Mouse (Mus musculus) heart, postnatal 4 days (tissue): ENCODE data around the gene Pdk1. TPM values are rescaled to one million over a fixed set of nuclear protein-coding genes. Genes with fewer than 3 reads are reported as not detected.

Experiments used
- DNase-seq: peaks from one replicate; pipeline ENCODE4 v3.0.0; 2021
- total RNA-seq, 2 experiments: library from RNA; stranded (reverse); gene quantifications; 2 replicates each; pipeline ENCODE4 v1.2.3; 2021

The Pdk1 gene
- total RNA-seq = 100 to 1,000 TPM; 129 to 138 TPM

DNA sequence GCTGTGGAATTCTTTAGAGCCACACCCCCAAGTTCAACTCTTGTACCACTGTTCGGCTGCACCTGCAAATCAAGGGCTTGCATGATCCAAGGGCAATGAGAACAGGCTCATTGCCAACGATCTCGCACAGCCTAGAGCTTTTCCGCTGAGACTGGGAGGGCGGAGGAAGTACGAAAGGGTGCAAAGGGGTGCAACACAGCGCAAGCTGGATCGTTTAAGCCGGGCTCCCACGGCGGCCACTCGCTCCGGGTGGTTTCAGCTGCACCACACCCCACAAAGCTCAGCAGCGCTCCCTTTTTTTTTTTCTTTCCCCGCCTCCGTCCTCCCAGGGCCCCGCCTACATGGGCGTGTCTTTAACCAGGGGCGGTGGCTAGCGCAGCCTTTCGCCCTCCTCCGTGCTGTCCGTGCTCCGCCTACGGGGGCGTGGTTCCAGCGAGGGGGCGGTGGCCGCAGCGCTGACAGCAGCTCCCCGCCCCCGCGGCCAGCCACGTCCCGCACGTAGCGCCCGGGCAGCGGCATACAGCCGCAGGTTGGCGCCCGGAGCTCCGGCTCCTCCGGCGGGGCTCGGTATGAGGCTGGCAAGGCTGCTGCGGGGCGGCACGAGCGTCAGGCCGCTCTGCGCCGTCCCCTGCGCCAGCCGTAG, at the start of gene Pdk1:
TSS of gene Pdk1 (plus strand) at position 424 of the 643 bp plus-strand sequence.
- peak; percentile 99 for DNase-seq

DNA sequence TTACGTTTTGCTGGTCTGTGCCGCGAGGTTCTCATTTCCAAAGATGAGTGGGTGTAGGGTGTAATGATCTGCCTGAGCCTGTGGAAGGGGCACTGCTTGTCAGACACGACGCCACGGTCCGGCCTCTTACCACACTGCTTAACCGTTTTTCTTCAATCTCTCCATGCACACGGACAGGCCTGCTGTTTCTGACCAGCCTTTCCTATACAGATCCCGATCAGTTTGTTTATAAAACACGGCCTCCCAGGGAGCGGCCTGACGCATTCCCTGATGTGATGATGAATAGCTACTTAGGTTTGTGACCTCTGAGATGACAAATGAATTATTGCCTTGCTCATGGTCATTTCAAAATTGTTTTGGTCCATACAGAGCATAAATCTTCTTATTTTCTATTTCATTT, 48.9 kb upstream of the Pdk1 start:
- no peak for DNase-seq

DNA sequence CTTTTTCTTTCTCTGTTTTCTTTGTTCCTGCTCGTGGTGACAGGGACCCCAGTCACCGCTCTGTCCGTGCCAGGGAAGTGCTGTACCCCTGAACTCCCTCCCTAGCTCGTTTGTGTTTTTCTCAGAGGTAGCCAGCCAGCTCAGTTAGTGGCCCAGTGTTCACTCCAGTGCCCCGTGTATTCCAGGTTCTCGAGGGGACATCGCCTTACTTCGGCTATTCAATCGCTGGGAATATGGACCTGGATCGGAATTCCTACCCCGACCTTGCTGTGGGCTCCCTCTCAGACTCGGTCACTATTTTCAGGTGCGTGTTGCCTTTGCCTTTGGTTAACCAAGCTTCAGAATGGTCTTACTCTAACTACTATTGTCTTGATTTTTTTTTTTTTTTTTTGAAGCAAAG, 45.3 kb upstream of the Pdk1 start:
- DNase-seq = no peak

DNA sequence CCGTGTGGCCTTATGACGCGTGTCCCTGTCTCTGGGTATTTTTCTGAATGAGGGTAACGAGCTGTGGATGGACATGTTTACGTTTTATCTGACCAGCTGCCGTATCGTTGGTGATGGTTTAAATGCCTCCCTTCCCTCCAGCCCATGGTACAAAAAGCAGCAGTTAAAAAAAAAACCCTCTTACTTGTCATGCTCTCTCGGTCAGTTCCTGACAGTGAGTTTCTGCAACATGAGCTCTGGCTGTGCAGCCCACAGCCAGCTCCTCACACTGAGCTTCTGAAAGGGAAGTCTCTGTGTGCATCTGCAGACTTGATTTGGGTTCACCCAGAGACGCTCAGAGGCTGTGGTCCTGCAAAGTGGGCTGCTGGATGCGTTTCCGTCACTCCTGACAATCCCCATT, 44.1 kb upstream of the Pdk1 start:
- DNase-seq = no peak

DNA sequence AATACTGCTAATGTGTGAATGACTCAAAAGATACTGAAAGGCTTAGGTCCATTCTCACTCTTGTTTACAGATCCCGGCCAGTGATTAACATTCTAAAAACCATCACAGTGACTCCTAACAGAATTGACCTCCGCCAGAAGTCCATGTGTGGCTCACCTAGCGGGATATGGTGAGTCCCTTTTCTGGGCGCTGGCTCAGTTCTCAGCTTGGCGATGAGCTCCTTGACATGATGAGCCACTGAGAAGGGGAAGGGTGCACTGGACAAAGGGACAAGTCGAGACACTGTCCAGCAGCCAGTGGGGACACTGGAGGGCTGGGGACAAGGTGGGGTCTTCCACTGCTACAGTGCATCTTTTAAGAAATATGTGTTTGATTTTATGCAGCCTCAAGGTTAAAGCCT, 39.4 kb upstream of the Pdk1 start:
- no peak for DNase-seq

DNA sequence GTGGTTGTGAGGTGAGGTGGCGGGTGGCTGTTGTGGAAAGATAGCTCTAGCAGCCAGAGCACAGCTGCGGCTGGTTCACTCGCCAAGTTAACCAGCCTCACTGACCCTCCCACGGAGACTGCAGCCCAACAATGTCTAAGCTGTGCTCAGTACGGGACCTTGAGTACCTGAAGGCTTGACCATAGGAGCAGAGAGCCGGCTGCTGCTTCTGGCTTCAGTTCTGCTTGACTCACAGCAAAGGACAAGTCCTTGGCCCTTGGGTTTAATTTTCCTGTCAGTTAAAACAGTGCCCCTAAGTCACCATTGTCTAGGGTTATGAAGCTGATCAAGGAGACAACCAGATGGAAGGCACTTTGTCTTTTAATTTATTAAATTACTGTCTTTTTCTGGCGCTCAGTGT, 38.7 kb upstream of the Pdk1 start:
- no peak for DNase-seq

DNA sequence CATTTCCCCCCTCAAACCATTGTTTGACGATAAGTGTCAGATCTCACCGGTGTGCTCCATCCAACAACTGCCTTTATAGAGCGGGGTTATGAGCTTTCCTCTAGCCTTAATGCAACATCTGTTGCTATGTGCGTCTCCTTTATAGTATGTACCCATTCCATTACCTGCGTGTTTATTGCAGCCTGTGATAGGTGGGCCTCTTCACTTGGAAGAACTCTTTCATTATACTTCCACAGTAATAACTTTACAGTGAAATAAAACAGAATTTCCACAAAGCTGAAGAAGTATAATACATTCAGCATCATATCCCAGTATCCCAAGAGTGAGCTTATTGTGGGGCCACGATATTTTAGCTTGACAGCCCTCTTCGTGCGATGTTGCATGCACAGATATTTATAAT, 37.5 kb upstream of the Pdk1 start:
- DNase-seq = no peak

DNA sequence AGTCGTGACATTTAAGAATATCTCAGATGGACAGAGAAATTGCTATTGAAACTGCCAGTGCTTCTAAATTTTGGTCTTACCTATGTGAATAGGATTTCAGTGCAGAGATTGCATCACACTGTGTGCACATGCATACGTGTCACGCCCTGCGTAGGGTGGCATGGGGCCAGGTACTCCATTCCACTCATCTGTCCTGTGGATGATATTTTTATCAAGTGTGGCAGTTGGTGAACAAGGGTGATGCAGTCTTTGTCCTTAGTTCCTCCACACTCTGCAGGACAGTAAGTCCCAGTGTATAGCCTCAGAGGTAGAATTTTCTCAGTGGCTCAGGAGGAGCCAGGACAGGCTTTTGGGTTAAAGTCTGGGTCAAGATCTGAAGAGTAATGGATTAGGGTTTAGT, 36.8 kb upstream of the Pdk1 start:
- no peak for DNase-seq

DNA sequence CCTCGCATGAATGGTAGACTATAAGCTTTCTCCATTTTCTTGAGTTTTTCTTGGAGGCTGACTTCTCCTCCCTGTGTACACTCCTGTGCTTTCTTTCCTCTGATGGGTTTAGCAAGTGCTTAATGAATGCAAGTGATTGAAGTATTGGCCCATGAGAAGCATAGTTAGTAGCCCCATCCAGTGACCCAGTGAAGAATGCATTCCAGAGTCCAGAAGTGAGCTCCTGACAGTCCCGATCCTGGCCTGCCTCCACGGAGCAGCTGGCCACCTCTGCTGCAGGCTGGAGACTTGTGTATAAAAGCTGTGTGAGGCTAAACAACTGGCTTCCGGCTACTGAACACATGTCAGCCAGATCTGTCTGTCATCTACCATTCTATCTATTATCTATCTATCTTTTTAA, 35.8 kb upstream of the Pdk1 start:
- DNase-seq = peak; percentile 20

DNA sequence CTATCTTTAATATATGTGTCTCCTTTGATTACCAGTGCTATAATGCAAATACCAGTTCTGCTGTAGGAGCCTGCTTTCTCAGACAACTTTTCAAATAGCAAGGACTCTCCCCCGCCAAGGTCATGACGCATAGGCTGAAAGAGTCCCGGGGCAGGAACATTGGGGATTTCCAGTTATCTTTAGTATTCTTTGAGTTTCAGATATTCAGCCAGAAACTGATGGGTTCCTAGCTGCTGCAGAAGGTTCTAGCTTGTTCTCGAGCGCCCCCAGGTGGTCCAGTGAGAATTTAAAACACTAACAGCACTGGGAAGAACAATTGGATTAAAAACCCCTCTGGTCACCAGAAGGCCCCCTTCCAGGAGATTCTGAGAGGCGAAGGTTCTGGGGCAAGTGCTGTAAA, 35.2 kb upstream of the Pdk1 start:
- peak; percentile 81 for DNase-seq

DNA sequence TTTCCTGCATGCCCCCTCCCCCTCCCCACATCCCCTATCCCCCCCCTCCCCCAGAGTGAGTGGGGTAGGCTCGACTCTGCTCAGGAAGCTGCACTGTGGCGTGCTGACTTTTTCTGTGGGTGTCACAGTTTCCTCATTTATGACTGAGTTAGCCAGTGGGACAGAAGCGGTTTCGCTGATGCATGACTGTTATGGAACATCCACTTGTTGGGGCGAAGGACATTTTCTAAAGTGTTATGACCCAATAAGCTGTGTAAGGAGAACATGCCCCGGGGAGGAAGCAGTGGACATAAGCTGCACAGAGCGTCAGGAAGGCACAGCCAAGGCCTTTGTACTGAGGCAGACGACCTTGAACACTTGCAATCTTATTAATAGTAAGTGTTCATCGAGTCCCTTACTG, 29.7 kb upstream of the Pdk1 start:
- no peak for DNase-seq

DNA sequence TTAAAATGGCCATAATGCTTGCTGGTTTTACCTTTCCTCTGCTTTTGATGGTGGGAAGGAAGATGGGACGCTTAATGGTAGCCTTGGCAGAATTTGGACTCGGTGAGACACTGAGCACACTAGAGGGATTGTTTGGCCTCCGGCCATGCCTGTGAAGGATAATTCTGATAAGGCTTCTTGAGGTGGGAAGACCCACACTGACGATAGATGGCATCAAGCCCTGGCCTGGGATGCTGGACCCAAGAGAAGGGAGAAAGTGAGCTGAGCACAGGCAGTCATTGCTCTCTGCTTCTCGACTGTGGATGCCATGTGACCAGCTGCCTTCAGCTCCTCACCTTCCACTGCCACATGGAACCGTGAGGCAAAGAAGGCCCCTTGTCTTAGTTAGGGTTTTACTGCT, 28.1 kb upstream of the Pdk1 start:
- no peak for DNase-seq

DNA sequence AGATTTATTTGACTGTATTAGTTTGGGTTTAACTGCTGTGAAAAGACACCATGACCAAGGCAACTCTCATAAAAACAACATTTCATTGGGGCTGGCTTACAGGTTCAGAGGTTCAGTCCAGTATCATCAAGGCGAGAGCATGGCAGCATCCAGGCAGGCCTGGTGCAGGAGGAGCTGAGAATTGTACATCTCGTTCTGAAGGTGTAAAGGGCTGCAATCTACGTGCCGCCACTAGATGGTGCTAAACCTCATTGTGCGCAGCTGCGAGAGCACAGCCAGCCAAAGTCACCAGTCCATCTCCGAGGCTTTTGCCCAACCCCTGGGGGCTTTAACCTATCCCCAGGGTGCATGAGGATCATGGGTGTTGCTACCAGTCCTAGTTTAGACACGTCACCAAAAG, 20.9 kb upstream of the Pdk1 start:
- peak; percentile 68 for DNase-seq

DNA sequence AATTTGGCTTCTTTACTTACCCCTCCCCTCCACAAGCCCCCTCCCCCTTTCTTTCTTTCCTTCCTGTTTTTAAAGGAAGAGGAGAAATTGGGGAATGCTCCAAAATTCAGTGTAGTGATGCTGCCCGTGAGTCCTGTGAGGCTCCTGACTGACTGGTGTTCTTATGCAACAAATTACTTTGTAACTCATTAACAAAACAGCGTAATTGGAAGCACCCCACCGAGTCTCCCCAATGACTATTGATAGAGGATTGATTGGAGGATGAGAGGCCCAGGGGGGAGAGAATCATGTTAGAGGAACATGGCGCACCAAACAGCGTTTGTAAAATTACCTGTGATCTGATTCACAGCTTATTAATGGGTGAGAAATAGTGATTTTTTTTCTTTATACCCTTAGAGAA, 17.9 kb upstream of the Pdk1 start:
- no peak for DNase-seq

DNA sequence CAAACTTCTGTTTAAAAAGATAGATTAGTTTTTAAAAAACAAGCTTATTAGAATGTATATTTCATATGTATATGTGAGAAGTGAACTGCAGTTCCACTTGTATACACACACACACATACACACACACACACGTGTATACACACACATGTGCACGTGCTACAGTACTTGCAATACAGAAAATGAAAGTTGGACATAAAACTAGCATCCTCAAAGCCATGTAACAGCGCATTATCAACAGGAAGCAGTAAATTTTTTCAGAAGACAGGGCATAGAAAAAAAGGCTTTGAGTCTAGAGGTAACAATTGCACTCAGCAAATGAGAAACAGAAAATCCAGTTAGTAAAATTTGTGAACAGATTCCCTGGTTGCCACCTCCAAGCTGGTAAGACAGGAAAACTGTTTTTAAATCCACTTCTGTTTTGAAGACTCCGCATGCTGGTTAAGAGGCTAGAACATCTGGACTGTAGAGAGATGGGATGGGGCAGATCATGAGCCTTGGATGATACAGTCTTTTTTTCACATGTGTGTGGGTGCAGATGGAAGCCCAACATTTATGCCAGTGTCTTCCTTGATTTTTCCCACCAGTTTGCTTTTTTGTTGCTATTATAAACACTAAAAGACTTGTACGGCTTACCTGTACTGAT, 9.4 kb upstream of the Pdk1 start:
- no peak for DNase-seq

DNA sequence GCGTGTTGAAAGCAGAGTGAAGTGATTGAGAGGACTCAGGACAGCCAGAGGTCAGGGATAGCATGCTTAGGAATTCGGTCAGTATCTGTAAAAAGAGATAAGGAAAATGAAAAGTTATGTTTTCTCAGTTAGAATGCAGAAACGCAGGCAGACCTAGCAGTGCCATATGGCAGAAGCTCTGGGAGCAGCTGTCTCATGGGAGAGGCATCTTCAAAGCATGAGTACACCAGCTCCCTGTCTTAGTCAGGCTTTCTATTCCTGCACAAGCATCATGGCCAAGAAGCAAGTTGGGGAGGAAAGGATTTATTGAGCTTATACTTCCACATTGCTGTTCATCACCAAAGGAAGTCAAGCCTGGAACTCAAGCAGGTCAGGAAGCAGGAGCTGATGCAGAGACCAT, 8.0 kb upstream of the Pdk1 start:
- DNase-seq = no peak

DNA sequence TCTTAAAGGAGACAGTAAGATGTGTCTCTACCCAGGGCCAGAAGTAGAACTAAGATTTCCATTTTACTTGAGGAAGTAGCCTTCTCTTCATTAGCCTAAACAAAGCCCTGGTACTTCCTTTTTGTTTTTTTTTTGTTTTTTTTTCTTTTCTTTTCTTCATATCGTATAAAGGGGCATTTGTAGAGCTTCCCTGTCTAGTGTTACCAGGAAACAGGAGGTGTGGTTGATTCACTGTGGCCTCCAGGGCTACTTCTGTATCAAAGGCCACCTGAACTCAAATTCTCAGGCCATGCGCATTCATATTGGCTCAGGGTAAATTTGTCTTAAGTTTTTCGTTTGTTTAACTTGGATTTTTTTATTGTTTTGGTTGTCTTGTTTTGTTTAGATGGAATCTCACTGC, 7.1 kb upstream of the Pdk1 start:
- DNase-seq = no peak

DNA sequence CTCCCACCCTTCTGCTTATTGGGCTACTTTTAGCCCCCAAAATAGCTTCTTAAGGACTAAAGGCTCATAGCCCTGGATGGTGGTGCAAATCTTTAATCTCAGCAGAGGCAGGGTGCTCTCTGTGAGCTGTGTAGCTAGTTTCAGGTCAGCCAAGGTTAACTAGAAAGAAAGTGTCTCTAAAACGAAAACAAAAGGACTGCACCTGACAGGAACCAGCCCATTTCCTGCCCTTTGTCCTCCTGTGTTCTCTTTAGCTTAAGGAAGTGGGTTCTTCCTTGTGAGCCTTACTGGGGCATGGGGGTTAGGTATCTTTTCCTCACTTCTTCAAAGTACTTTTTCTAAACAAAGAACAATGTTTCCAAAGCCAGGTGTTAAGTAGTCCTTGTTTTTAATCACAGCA, 6.5 kb upstream of the Pdk1 start:
- no peak for DNase-seq

DNA sequence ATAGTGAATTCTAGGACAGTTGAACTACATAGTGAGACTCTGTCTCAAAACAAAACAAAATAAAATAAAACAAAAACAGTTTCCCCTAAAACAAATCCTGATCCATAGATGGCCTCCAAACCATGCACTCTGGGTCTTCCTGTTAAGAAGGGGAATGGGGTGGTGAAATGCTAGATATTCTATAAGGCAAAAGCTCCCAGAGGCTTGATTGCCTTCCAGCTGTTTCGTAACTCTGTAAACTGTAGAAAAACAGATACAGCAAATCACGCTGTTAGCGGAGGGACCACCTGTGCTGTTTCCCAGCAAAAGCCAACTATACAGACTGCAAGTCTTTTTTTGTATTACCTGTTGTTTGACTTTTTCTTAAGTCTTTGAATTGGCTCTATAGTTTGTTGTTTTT, 6.0 kb upstream of the Pdk1 start:
- no peak for DNase-seq

DNA sequence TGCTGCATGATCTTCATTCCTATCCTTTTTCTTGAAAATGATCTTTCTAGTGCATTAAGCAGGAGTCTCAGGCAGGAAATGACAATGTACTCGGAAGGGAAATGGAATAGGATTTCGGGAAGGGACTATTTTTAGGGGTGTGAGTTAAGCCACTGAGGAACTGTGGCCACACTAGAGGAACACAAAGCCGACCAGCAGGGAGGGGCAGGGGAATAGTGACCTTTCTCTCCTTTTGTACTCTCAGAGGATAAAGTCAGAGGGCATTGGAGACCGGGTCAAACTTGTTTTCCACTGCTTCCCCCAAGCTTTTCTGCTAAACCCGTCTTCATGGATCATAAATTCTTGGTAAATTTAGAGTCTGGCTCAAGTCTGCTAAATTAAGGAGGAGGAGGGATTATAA, 5.5 kb upstream of the Pdk1 start:
- peak; percentile 17 for DNase-seq

DNA sequence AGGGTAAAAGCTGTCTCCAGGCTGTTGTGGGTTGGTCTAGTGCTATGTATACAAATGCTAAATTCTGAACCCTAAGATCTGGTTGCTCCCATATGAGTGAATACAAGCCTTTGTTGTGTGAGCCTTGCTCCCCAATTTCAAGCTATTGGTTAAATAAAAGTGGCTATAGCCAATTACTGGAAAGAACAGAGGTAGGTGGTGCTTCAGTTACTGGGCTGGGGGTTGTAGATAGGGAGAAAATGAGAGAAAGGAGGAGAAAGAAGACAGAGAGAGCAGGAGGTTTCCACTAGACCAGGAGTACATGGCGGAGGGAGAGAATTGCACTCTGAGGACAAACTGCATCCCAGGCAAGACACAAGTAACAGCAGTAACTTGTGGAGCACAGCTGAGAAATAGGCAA, 4.8 kb upstream of the Pdk1 start:
- DNase-seq = no peak

DNA sequence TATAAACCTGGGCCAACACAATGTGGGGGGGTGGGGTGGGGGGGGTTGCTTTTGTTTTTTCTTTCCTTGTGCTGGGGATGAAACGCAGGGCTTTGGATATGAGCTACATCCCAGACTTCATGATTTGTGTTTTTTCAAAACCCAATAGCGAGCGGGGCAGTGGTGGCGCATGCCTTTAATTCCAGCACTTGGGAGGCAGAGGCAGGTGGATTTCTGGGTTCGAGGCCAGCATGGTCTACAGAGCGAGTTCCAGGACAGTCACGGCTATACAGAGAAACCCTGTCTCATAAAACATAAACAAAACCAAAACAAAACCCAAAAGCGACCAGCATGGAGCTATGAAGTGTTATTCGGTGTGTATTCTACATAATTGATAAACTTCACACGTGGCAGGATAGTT, 883 bp upstream of the Pdk1 start:
- no peak for DNase-seq

DNA sequence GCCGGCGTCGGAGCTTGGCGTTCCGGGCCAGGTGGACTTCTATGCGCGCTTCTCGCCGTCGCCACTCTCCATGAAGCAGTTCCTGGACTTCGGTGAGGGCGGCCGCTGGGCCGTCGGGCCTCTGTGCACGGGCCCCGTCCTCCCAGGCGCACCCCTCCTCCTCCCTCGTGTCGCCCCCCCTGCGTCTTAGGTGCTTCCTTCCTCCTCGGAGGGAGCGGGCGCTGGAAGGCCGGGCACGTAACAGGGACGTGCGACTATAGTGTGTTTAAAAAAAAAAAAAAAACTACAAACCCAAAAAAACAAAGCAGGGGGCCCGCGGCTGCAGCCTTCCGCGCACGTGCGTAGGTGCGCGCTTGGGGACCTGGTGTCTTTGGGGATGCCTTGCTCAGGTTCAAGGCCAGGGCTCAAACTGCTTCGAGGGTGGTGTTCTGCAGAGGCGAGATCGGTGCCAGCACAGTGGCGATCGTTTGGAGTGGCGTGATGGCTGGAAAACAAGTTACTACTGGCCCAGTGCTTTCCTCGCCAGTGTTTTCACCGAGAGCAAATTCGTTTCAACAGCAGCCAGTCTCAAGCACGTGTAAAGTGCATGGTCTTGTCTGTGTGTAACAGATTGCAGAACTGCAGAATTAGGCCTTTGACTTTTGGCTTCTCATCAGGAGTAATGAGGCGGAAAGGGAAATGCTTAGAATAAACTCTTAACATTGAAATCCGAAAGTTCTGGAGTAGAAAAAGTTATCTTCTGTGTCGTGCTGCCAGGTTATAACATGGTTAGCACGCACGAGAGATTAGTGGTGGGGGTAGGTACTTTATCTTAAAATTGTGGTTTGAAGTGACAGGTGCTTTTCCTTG, 674 bp downstream of the Pdk1 start:
- DNase-seq = peak; percentile 32

DNA sequence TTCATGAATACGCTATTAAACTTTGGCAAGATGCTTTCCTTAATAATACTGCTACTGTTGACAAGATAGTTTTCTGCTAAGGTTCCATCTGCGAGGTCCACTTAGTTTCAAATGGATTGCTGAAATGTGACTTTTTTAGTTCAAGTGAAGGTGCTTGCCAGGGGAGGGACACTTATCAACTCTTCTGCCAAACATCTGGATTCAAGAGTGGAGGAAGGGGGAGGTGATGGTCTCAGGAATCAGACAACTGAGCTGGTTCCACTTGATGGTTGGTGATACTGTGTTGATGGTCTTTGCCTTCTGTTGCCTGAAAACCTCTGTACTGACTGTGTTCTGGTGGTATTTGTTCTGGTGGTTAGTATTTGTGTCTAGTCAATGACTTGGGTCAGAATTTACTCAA, 1.4 kb downstream of the Pdk1 start:
- no peak for DNase-seq
